ENCODE assay signal across 20 mouse cellular contexts in the genomic region with DNA sequence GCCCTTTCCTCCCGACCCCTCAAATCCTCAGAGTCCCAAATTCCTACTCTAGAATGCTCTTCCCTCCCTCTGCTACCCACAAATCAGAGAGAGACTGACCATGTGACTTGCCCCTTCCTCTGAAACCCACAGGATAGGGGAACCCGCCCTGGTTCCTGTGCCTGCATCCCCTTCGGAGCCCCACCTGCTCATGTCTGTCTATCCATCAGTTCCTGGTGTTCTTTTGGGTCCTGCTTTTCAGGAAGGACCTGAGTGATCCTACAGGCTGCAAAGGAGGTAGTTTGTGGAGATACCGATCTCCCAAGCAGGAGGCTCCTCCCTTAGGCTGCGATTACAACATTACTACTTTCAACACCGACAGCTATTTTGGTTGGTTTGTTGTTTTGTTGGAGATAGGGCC. TPM values are rescaled to one million over a fixed set of nuclear protein-coding genes. Genes with fewer than 3 reads are reported as not detected.
"Had no signal": no experiment of that assay in that cellular context is flagged by ENCODE, and none has a peak within 500 bp of the region (broad histone marks: within the 10 kb centered on the region; RNA-seq: fewer than 3 reads in every experiment).

No protein-coding gene starts in this region.

- H3K9ac ChIP-seq: liver, embryonic 15.5 days; liver, postnatal 0 days; lung, embryonic 15.5 days; midbrain, embryonic 12.5 days; neural tube, embryonic 13.5 days; stomach, embryonic 15.5 days had no signal

- DNase-seq: liver, postnatal 0 days; lung, adult 2 months; lung, postnatal 4 days; midbrain, embryonic 14.5 days; right cerebral cortex, postnatal 14 days; thymus, adult 2 months; thymus, postnatal 25 days; thymus, postnatal 4 days had no signal

- H3K36me3 ChIP-seq: liver, embryonic 15.5 days; lung, embryonic 15.5 days; midbrain, embryonic 10.5 days; midbrain, embryonic 12.5 days; neural tube, embryonic 13.5 days; stomach, embryonic 15.5 days had no signal

- H3K27ac ChIP-seq: liver, embryonic 15.5 days; lung, embryonic 15.5 days; midbrain, embryonic 10.5 days; midbrain, embryonic 12.5 days; neural tube, embryonic 13.5 days; stomach, embryonic 15.5 days; stomach, postnatal 0 days had no signal

- H3K4me1 ChIP-seq: liver, embryonic 15.5 days had no signal

- H3K4me3 ChIP-seq: liver, embryonic 15.5 days; lung, embryonic 15.5 days; midbrain, embryonic 10.5 days; midbrain, embryonic 12.5 days; myocyte; neural tube, embryonic 13.5 days; stomach, embryonic 15.5 days had no signal

- H3K9me3 ChIP-seq: liver, embryonic 15.5 days; lung, embryonic 15.5 days; midbrain, embryonic 10.5 days; midbrain, embryonic 12.5 days; neural tube, embryonic 13.5 days; stomach, embryonic 15.5 days had no signal

- H3K4me2 ChIP-seq: liver, embryonic 15.5 days; lung, embryonic 15.5 days; midbrain, embryonic 12.5 days; neural tube, embryonic 13.5 days; stomach, embryonic 15.5 days had no signal

- H3K27me3 ChIP-seq: liver, embryonic 15.5 days; lung, embryonic 15.5 days; midbrain, embryonic 12.5 days; neural tube, embryonic 13.5 days; stomach, embryonic 15.5 days had no signal

- ATAC-seq: liver, postnatal 0 days; lung, postnatal 0 days; midbrain, embryonic 16.5 days had no signal

RNA-seq across cellular contexts. Expression of a gene that starts 7.2 kb away (rescaled TPM):
- total RNA-seq: megakaryocyte-erythroid progenitor cell, adult 5-6 weeks; neutrophil, adult 5-6 weeks had no signal
- polyA plus RNA-seq: midbrain, embryonic 16.5 days had no signal
